Mouse (Mus musculus) thymus, postnatal 14 days (tissue): ENCODE measurements at regions not wholly inside any gene's neighbourhood (a gene's known extent, or its start where the extent isn't known, plus 50 kb on each side); places are given as distances from the start of the nearest gene placed in this dataset.

Experiments used
- DNase-seq: peaks from one replicate; pipeline ENCODE4 v3.0.0; 2021

DNA sequence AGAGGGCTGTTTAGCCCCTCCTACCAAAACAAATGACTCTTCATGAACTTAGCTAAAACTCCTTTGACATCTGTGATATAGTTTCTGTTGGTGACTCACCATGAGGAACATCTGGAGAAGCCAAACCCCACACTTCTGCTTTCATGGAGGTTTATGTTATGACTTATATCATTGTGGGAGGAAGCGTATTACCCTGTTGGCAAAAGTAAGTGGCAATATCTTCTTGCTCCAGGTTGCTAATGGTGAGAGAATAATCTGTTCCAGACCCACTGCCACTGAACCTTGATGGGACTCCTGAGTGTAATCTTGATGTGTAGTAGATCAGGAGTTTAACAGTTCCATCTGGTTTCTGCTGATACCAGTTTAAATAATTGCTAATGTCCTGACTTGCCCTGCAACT lies 1096.2 kb upstream of the Tacstd2 start:
- no peak for DNase-seq

DNA sequence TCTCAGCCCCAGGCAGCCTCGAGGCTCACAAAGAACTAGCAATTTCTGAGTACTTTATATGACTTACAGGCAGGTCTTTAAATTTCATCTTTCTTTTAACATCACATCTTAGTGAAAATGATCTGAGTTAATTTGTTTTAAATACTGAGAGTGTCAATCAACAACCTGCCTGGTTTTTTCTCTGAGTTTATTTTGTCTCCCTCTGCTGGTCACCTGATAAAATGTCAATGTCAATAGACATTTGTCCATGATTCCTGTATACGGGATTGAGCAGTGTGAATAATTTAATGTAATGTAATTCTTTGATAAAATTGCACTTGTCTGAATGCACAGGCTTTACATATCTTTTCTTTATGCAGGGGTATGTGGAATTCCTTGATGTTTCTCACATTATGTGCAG lies 1070.4 kb upstream of the Tacstd2 start:
- no peak for DNase-seq
